ENCODE assay signal across 8 mouse cellular contexts in the genomic region with DNA sequence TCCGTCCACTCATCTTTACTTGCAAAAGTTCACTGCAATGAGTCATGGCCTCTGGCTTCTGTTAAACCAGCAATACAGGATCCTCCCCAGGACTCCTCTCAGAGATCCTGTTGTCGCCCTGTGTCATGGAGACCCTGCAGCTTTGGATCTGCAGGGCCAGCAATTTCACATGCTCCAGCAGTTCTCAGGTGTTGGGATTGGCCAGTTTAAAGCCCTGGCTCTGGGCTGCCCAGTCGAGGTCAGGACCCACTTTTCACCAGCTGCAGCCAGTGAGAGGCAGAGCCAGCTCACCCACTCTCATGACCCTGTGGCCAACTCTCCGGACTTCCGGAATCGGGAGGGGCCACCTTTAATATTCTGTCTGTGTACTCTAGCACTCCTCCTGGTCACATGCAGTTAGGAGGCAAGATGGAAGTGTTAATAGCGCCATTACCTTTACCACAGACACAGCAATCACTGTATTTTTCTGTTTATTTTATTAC. TPM values are rescaled to one million over a fixed set of nuclear protein-coding genes. Genes with fewer than 3 reads are reported as not detected.
A peak's percentile ranks its signal among the peaks of the same experiment; 100 is the strongest.
DNase-seq lines count a peak whose midpoint lies in the region; ATAC-seq and TF ChIP-seq lines count a peak whose summit lies in the region.

No protein-coding gene starts in this region.

- H3K4me1 ChIP-seq in heart, postnatal 0 days (ENCODE audit: control insufficient read depth, insufficient read depth): no peaks in the 10 kb centered on the region
- H3K4me1 ChIP-seq in lung, embryonic 15.5 days: 0 out of 2 replicates have a peak, but pooled peaks cover 7% of the 10 kb centered on the region
- no peaks in the 10 kb centered on the region for H3K4me1 ChIP-seq in forebrain, embryonic 15.5 days

- 39% methylated on average over 7 of the region's 7 CpGs for WGBS in heart, postnatal 0 days
- whole genome bisulfite sequencing in lung, embryonic 15.5 days: 50% methylated on average over 7 of the region's 7 CpGs
- 76% methylated on average over 7 of the region's 7 CpGs for WGBS in forebrain, embryonic 15.5 days

- H3K27ac ChIP-seq in heart, postnatal 0 days (ENCODE audit: low read depth): peak overlapping the region; percentile 63
- H3K27ac ChIP-seq in lung, embryonic 15.5 days: no peak overlapping the region
- no peak overlapping the region for H3K27ac ChIP-seq in forebrain, embryonic 15.5 days (replicated peaks)

- H3K36me3 ChIP-seq in heart, postnatal 0 days (replicated peaks; ENCODE audit: control insufficient read depth, insufficient read depth, low read length): no peaks in the 10 kb centered on the region
- H3K36me3 ChIP-seq in lung, embryonic 15.5 days: no peaks in the 10 kb centered on the region
- H3K36me3 ChIP-seq in forebrain, embryonic 15.5 days: no peaks in the 10 kb centered on the region

- no peak overlapping the region for H3K9ac ChIP-seq in heart, postnatal 0 days (replicated peaks; ENCODE audit: low read depth, low read length)
- H3K9ac ChIP-seq in lung, embryonic 15.5 days: no peak overlapping the region
- H3K9ac ChIP-seq in forebrain, embryonic 15.5 days (replicated peaks): no peak overlapping the region

- DNase-seq in 416B (ENCODE audit: low read depth) (peak; percentile 90), adipocyte (ENCODE audit: low spot score) (peak; percentile 64)
- DNase-seq in heart, postnatal 0 days (ENCODE audit: low spot score): peak; percentile 50
- no peak for DNase-seq in testis, postnatal 14 days (ENCODE audit: low spot score)
- DNase-seq in embryo, embryonic 10 days (ENCODE audit: low spot score): no peak
- no peak for DNase-seq in cerebellum, adult 11-12 months

- H3K4me2 ChIP-seq in heart, postnatal 0 days (ENCODE audit: low read depth, low read length): no peak overlapping the region
- no peak overlapping the region for H3K4me2 ChIP-seq in lung, embryonic 15.5 days
- H3K4me2 ChIP-seq in forebrain, embryonic 15.5 days (replicated peaks): no peak overlapping the region

- no peak overlapping the region for H3K4me3 ChIP-seq in heart, postnatal 0 days (ENCODE audit: low read depth, low read length)
- H3K4me3 ChIP-seq in lung, embryonic 15.5 days: no peak overlapping the region
- no peak overlapping the region for H3K4me3 ChIP-seq in forebrain, embryonic 15.5 days

- H3K9me3 ChIP-seq in heart, postnatal 0 days (replicated peaks; ENCODE audit: control insufficient read depth, low read length): no peaks in the 10 kb centered on the region
- H3K9me3 ChIP-seq in lung, embryonic 15.5 days: no peaks in the 10 kb centered on the region
- H3K9me3 ChIP-seq in forebrain, embryonic 15.5 days: no peaks in the 10 kb centered on the region

- ATAC-seq in heart, postnatal 0 days (ENCODE audit: insufficient read depth, low read depth): peak; percentile 83
- peak; percentile 42; the same call in 1 of the 2 replicates for ATAC-seq in lung, embryonic 15.5 days (ENCODE audit: borderline replicate concordance, extremely low read depth, low FRiP score, low TSS enrichment)
- no peak for ATAC-seq in forebrain, embryonic 15.5 days (replicated peaks)

- no peak for TF ChIP-seq CTCF in heart, postnatal 0 days (IDR thresholded peaks at IDR 0.05; ENCODE audit: low read depth)

- H3K27me3 ChIP-seq in heart, postnatal 0 days (ENCODE audit: control insufficient read depth, insufficient read depth, low read length): no peaks in the 10 kb centered on the region
- H3K27me3 ChIP-seq in lung, embryonic 15.5 days: no peaks in the 10 kb centered on the region
- H3K27me3 ChIP-seq in forebrain, embryonic 15.5 days: no peaks in the 10 kb centered on the region

- no peak for TF ChIP-seq EP300 in heart, postnatal 0 days (IDR thresholded peaks at IDR 0.05; ENCODE audit: low read depth)

RNA-seq across cellular contexts. Expression of a gene that starts 40.7 kb away (rescaled TPM):
- 2.2 TPM in 1 of 2 replicates, not detected in the other for total RNA-seq in heart, postnatal 0 days (2014; rRNA removed; ENCODE audit: low replicate concordance)
- polyA plus RNA-seq in heart, postnatal 0 days (2015; fragmentation: Nextera tagmentation; extraction: Ambion mirVana): 0.14 and 0.22 TPM in 2 replicates
- polyA plus RNA-seq in lung, embryonic 15.5 days (2015; fragmentation: Nextera tagmentation; extraction: Ambion mirVana): 0.52 and 0.64 TPM in 2 replicates
- polyA plus RNA-seq in forebrain, embryonic 15.5 days (2015; fragmentation: Nextera tagmentation; extraction: Ambion mirVana): 1.5 and 2.2 TPM in 2 replicates

Comparison
In these comparisons a context has a peak if more than half of its experiments do, and no peak if none do; other contexts are left out.
1. DNase-seq: peak in 416B (single experiment), adipocyte (single experiment) and heart, postnatal 0 days (single experiment); none in testis, postnatal 14 days (single experiment), embryo, embryonic 10 days (single experiment) and cerebellum, adult 11-12 months (single experiment).